Mouse (Mus musculus): ENCODE data around the gene Gm29735. TPM values are rescaled to one million over a fixed set of nuclear protein-coding genes. Genes with fewer than 3 reads are reported as not detected.
"Not testable (repeated sequence)": the region's sequence is repeated elsewhere in the genome, so short reads cannot be mapped to it uniquely, and the experiment has no call there.

Gm29735 gene
- total RNA-seq, 2 experiments from 2014 or later = not detected

- no peak for TF ChIP-seq CTCF (conservative IDR thresholded peaks at IDR 0.05)
- H3K4me3 ChIP-seq = no peak overlapping the region
- no peak overlapping the region for H3K27ac ChIP-seq
- DNase-seq (ENCODE audit: low spot score in 2 of 2) = no peak
Measured at GRCm38 (mm10) chr7:142148633-142149032, 8.3 kb downstream of the Gm29735 start.

- peak; percentile 81 for TF ChIP-seq CTCF (conservative IDR thresholded peaks at IDR 0.05)
- Histone ChIP-seq H3K4me3 (no peak overlapping the region), H3K27ac (no peak overlapping the region)
- peak; percentile 38 to 43 for DNase-seq (ENCODE audit: low spot score in 2 of 2)
Measured at GRCm38 (mm10) chr7:142146033-142146432, 10.9 kb downstream of the Gm29735 start.

- no peak for TF ChIP-seq CTCF (conservative IDR thresholded peaks at IDR 0.05)
- Histone ChIP-seq H3K27ac (no peak overlapping the region), H3K4me3 (no peak overlapping the region)
- no peak for DNase-seq (ENCODE audit: low spot score in 2 of 2)
Measured at GRCm38 (mm10) chr7:142145413-142145940, 11.4 kb downstream of the Gm29735 start.

- H3K27ac ChIP-seq = no peak within 1 kb of the TSS
- no peak for TF ChIP-seq CTCF (conservative IDR thresholded peaks at IDR 0.05)
- no peak for DNase-seq (ENCODE audit: low spot score in 2 of 2)
- H3K4me3 ChIP-seq = no peak within 1 kb of the TSS
Measured at GRCm38 (mm10) chr7:142144507-142144906, 12.4 kb downstream of the Gm29735 start, which contains the start of gene Gm45337. Gm45337 (minus strand) TSS chr7:142144607.

DNA sequence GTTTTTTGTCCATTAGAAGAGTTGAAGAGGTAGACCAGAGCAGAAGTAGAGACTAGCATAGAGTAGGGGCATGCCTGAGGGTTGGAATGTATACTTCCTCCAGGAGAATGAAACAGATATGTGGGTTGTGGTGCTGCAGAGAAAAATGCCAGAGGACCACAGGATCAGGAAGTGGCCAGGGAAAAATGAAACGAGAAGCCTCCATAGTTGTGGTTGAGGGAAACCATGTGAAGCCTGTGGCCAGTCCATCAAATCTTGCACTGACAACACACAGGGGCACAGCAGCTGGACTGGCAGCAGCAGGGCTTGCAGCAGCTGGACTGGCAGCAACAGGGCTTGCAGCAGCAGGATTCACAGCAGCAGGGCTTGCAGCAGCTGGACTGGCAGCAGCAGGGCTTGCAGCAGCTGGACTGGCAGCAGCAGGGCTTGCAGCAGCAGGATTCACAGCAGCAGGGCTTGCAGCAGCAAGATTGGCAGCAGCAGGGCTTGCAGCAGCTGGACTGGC is 13.4 kb downstream of the Gm29735 start:
- not testable (repeated sequence) for H3K27ac ChIP-seq; DNase-seq (ENCODE audit: low spot score in 2 of 2); H3K4me3 ChIP-seq

DNA sequence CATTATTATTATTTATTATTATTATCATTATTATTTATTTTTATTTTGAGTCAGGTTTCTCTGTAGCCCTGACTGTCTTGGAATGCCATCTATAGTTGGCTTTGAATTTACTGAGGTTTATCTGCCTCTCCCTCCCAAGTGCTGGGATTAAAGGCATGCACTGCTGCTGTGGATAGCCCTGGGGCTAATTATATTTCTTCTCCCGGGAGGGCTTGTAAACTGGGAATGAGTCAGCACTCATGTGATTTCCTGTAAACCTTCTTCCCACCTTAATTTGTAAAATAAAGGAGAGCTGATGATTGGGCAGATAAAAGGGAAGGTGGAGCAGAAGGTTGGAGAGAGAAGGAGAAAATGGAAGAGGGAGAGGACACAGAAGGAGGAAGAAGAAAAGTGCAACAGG is 16.2 kb downstream of the Gm29735 start:
- DNase-seq (ENCODE audit: low spot score in 2 of 2) = no peak
- no peak for TF ChIP-seq CTCF (conservative IDR thresholded peaks at IDR 0.05)

GRCm38 (mm10) chr7:142135934-142136333 is 21.0 kb downstream of the Gm29735 start, which contains the start of gene Gm39115:
Gm39115 (minus strand) TSS chr7:142136034.
- not testable (repeated sequence) for H3K4me3 ChIP-seq; H3K27ac ChIP-seq; DNase-seq (ENCODE audit: low spot score in 2 of 2)

More for the DNA sequence above, 16.2 kb downstream of the Gm29735 start:
- H3K27ac ChIP-seq = no peak overlapping the region
- no peak overlapping the region for H3K4me3 ChIP-seq

GRCm38 (mm10) chr7:142134206-142134995 is 22.5 kb downstream of the Gm29735 start:
- H3K4me3 ChIP-seq = no peak overlapping the region
- peak in 1 of 2 experiments; percentile 12 for DNase-seq (ENCODE audit: low spot score in 2 of 2)
- no peak overlapping the region for H3K27ac ChIP-seq
- peak; percentile 71 for TF ChIP-seq CTCF (conservative IDR thresholded peaks at IDR 0.05)

DNA sequence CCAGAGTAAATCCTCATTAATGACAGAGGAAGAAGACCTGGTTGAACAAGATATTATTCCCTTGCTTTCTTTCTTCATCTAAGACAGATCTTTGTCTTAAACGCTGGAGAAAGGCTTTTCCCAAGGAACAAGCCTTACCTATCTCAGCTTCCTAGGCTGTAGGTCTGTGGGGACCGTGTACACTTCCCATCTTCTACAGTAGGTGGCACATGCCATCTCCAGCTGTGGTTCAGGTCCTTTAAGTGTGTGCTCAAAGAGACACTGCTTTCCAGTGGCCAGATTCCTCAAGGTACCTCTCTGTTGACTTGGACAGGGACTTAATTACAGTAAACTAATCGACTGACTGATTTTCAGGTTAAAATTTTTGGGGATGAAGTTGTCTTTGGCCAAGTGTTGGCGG is 28.1 kb downstream of the Gm29735 start:
- DNase-seq (ENCODE audit: low spot score in 2 of 2) = no peak

DNA sequence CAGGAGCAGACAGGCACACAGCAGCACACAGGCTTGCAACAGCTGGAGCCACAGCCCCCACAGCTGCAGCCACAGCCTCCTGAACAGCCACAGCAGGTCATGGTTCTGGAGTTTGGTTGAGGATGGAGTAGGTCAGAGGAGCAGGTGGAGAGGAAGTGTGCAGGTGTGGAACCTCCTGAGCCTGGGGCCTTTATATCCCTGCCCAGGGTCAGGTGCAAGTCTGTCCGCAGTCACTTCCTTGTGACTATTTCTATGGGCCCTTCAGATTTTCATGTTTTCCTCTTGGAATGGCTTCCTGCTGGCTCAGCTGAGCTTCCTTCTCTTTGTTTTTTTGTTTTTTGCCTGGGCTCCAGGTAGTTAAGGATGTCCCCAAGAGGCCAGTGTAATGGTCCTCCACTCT is 36.3 kb downstream of the Gm29735 start, which contains the start of gene Gm45618:
Gene Gm45618 (minus strand): TSS at position 101 of the 400 bp plus-strand sequence.
- H3K4me3 ChIP-seq; H3K27ac ChIP-seq; DNase-seq (ENCODE audit: low spot score in 2 of 2): not testable (repeated sequence)

More for the DNA sequence above, 28.1 kb downstream of the Gm29735 start:
- H3K4me3 ChIP-seq = no peak overlapping the region
- no peak overlapping the region for H3K27ac ChIP-seq
- TF ChIP-seq CTCF (conservative IDR thresholded peaks at IDR 0.05) = no peak

DNA sequence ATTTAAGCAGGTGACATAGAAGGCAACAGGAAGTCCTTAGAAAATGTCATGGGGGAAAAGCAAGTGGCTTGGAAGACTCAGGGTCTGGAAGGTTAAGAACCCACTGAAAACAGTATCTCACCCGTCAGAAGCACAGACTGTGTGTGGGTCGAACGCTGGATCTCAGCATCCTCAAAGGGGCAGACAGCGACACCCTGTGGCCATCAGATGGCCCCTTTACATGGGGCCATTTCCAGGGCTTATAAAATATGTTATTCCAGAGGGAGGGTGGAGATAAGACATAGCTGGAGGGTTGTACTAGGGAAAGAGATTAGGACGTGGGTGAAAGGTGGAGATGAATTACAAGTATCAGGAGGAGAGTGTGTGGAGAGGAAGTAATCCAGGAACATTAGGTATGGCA is 37.3 kb downstream of the Gm29735 start:
- peak; percentile 78 for TF ChIP-seq CTCF (conservative IDR thresholded peaks at IDR 0.05)
- no peak overlapping the region for H3K27ac ChIP-seq
- DNase-seq (ENCODE audit: low spot score in 2 of 2) = peak in 1 of 2 experiments; percentile 42
- no peak overlapping the region for H3K4me3 ChIP-seq

Other genes starting within 250 kb of the Gm29735 start
- gene Tollip, start 238.6 kb downstream of the Gm29735 start, total RNA-seq (2021) = 100 to 1,000 TPM; 112 to 123 TPM
- 100 to 1,000 TPM; 175 to 181 TPM for gene Brsk2, start 207.4 kb downstream of the Gm29735 start, total RNA-seq (2021)
- gene Mob2, start 96.0 kb downstream of the Gm29735 start, total RNA-seq (2021) = 10 to 100 TPM; 29.0 to 29.3 TPM
- 100 to 1,000 TPM; 126 to 127 TPM for gene Dusp8, start 61.3 kb downstream of the Gm29735 start, total RNA-seq (2021)
- not detected for gene Gm45618, start 36.4 kb downstream of the Gm29735 start, total RNA-seq (2021)
- gene Gm39115, start 21.1 kb downstream of the Gm29735 start, total RNA-seq (2021) = not detected
- not detected for gene Gm45337, start 12.5 kb downstream of the Gm29735 start, total RNA-seq (2021)
- gene Gm4553, start 8.6 kb upstream of the Gm29735 start, total RNA-seq (2021) = not detected
- not detected for gene Krtap5-2, start 18.9 kb upstream of the Gm29735 start, total RNA-seq (2021)
- not detected for gene Gm10153, start 33.3 kb upstream of the Gm29735 start, total RNA-seq (2021)
- gene Krtap5-3, start 44.3 kb upstream of the Gm29735 start, total RNA-seq (2021) = not detected
- not detected for gene Gm7579, start 54.7 kb upstream of the Gm29735 start, total RNA-seq (2021)
- gene Krtap5-5, start 72.9 kb upstream of the Gm29735 start, total RNA-seq (2021) = not detected
- gene Gm40460, start 84.0 kb upstream of the Gm29735 start, total RNA-seq (2021) = not detected
- not detected for gene Gm2431, start 101.2 kb upstream of the Gm29735 start, total RNA-seq (2021)
- not detected for gene Gm4559, start 117.2 kb upstream of the Gm29735 start, total RNA-seq (2021)
- not detected for gene Krtap5-1, start 140.0 kb upstream of the Gm29735 start, total RNA-seq (2021)
- not detected for gene Krtap5-4, start 146.4 kb upstream of the Gm29735 start, total RNA-seq (2021)
- 10 to 100 TPM; 35.3 to 38.6 TPM for gene Ifitm10, start 216.6 kb upstream of the Gm29735 start, total RNA-seq (2021)
- gene Gm49369, start 225.6 kb upstream of the Gm29735 start, total RNA-seq (2021) = 1 to 10 TPM in 1 of 2 experiments, not detected in 1; 4.4 TPM
- gene Ctsd, start 230.9 kb upstream of the Gm29735 start, total RNA-seq (2021) = 100 to 1,000 TPM; 291 to 297 TPM

All from layer of hippocampus, adult 2 months (tissue).